Mouse (Mus musculus): ENCODE results near the gene Hoga1.
"Not testable (repeated sequence)": the region's sequence is repeated elsewhere in the genome, so short reads cannot be mapped to it uniquely, and the experiment has no call there.

The Hoga1 gene

DNA sequence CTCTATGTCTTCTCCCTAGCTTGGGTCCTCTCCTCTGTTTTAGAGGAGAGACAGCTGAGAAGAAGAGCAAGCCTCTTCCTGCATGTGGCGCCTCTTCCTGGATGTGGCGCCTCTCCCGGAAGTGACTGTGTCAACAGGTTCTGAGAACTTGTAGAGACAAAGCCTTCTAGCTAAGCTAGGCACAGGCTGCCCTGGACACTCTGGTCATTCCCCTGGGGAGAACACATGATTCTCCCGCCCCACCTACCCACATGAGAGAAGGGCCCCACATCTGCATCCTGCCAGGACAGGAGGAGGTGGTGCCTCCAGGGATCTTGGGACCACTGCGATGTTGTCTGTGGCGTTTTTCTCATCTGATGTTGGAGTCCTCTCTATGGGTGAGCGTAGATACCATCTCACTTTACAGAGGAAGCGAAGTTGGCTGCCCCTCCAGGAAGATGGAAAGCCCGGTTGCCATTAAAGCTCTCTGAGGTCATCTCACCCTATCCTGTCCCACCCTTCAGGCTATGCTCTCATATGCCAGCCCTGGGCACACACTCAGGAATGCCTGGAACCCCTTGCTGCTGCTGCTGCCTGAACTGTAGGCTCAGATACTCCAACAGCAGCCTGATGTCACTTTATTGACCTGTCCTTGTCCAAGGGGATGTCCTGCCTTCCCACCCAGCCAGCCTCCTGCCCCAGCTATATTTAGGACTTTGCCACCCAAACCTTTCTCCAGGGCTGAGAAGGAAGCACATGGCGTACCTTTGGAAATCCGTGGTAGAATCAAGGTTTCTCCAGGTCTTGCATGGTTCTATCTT lies 23.2 kb downstream of the Hoga1 start:
- no peak for DNase-seq (ENCODE audit: extremely low read depth, insufficient read length, low spot score)

DNA sequence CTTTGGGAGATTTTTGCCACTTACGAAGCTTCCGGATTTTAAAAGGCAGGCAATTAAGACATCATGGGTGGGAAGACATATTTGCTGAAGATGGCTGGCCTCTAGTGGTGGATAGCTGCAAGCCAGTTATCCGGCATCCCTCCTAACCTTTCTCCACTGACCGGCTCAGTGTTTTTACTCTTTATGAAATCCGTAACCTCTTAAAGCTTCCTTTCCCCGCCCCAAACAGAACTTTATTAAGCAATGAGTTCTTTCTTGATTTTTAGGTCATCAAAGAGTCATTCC lies 23.8 kb downstream of the Hoga1 start:
- DNase-seq (ENCODE audit: extremely low read depth, insufficient read length, low spot score): no peak

DNA sequence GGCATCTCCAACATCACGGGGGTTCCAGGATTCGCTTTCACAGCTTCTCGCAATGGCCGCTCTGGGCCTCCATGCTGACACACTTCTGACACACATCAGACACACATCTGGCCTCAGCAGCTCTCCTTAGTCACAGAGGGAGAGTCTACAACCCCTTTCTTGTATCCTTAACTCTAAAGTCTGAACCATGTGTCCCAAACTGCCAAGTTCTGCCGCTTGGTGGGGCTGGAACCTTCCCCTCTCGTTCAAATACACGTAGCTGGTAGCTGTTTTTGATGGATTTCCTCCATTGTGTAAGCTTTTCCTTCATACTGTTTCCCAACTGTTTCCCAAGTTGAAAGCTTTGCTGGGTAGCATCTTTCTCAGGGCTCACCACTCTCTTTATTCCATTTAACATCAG lies 25.8 kb downstream of the Hoga1 start:
- no peak for DNase-seq (ENCODE audit: extremely low read depth, insufficient read length, low spot score)

GRCm38 (mm10) chr19:42071886-42072608 lies 26.6 kb downstream of the Hoga1 start:
- no peak for DNase-seq (ENCODE audit: extremely low read depth, insufficient read length, low spot score)

- no peak for DNase-seq (ENCODE audit: extremely low read depth, insufficient read length, low spot score)
Observed at GRCm38 (mm10) chr19:42072802-42073201, 27.4 kb downstream of the Hoga1 start.

DNA sequence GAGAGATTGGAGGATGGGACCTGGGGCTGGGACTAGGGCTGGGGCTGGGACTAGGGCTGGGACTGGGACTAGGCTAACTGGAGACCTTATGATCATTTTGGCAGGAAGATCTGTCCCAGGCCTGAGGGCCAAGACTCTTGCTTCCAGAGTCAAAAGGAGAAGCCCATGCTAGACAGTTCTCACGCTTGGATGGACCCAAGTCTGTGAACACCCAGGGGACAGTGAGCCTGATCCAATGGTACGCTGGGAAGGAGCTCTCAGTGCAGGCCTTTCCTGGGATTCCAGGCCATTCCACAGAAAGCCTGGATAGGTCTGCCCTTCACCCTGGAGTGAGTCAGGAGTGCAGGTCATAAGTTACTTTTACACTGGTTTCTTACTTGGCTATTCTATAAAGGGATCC lies 29.6 kb downstream of the Hoga1 start:
- no peak for DNase-seq (ENCODE audit: extremely low read depth, insufficient read length, low spot score)

- DNase-seq (ENCODE audit: extremely low read depth, insufficient read length, low spot score): no peak
Observed at GRCm38 (mm10) chr19:42075992-42076391, 30.6 kb downstream of the Hoga1 start.

DNA sequence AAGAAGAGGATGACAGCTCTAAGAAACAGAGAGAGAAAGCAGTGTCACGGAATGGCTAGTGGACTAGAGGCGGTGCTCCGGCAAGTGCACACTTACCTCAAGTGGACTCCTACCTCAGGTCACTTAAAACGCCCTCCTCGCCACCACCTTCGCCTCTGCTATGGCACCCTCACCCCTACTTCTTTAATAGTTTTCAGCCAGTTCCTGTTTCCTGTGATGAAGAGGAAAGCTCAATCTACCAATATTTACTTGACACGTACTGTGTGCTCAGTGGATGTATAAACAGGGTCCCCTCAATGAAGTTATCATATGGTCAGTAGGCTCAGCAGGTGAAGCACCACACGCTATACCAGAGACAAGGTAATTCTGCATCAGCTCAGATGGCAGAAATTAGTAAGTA lies 33.2 kb downstream of the Hoga1 start:
- no peak for DNase-seq (ENCODE audit: extremely low read depth, insufficient read length, low spot score)

GRCm38 (mm10) chr19:42079006-42079405 lies 33.6 kb downstream of the Hoga1 start:
- no peak for DNase-seq (ENCODE audit: extremely low read depth, insufficient read length, low spot score)

- DNase-seq (ENCODE audit: extremely low read depth, insufficient read length, low spot score): peak; percentile 70
Observed at GRCm38 (mm10) chr19:42079950-42080349, 34.5 kb downstream of the Hoga1 start.

DNA sequence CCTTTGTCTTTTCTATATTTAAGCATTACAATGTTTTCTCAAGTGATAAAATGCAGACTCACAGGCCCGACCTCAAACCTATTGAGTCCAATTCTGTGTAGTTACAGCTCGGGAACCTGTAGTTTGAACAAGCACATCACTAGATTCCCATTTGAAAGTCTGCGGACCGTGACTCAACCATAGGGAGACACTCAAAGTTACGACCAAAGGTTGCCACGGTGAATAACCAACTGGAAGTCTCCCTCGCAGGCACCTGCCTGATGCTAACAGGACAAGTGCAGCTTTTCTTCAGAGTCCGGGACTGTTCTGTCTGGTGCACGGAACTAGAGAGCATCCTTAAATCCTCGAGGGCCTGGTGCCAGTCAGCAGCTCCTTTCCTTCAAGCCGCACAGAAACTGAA lies 35.1 kb downstream of the Hoga1 start:
- DNase-seq (ENCODE audit: extremely low read depth, insufficient read length, low spot score): no peak

DNA sequence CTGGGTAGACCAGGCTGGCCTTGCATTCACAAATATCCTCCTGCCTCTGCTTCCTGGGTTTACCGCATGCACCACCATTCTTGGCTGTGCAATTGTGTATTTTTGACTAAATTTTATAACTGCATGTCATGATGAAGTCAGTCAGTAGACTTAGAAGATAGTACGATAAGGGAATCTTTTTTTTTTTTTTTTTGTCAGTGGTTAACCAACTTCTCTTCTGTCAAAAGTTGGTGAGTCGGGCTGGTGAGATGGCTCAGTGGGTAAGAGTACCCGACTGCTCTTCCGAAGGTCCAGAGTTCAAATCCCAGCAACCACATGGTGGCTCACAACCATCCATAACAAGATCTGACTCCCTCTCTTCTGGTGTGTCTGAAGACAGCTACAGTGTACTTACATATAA lies 36.2 kb downstream of the Hoga1 start:
- DNase-seq (ENCODE audit: extremely low read depth, insufficient read length, low spot score): not testable (repeated sequence)

GRCm38 (mm10) chr19:42085690-42086089 lies 40.3 kb downstream of the Hoga1 start:
- no peak for DNase-seq (ENCODE audit: extremely low read depth, insufficient read length, low spot score)

GRCm38 (mm10) chr19:42086166-42086565 lies 40.8 kb downstream of the Hoga1 start, which contains the start of gene Morn4:
TSS of gene Morn4 (minus strand) at chr19:42086357.
- peak; percentile 73 for DNase-seq (ENCODE audit: extremely low read depth, insufficient read length, low spot score)

DNA sequence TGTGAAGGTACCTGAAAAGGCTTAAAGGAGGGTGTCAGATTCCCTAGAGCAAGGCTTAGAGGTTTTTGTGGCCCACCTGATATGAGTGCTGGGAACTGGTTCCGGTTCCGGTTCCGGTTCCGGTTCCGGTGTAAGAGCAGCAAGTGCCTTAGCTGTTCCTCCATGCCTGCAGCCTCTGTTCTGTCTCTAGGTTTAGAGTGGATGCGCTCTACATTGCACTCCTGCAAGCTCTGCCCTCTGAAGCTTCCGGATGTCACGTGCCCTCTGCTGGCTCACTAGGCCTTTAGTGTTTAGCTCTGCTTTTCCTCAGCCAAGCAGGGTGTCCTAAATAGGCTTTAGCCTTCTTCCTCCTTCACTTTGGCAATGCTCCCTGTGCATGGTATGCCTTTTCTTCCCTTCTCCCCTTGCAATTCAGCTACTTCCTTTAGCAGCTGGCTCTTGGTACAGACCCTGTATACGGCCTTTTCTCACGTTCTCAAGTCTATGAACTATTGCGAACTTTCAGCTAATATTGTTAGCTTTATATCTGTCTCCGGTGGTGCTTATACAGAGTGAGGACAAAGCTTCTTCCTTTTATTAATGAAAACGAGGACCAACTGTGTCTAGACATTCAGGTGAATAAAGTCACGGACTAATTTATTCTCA lies 43.8 kb downstream of the Hoga1 start:
- DNase-seq (ENCODE audit: extremely low read depth, insufficient read length, low spot score): peak; percentile 54

DNA sequence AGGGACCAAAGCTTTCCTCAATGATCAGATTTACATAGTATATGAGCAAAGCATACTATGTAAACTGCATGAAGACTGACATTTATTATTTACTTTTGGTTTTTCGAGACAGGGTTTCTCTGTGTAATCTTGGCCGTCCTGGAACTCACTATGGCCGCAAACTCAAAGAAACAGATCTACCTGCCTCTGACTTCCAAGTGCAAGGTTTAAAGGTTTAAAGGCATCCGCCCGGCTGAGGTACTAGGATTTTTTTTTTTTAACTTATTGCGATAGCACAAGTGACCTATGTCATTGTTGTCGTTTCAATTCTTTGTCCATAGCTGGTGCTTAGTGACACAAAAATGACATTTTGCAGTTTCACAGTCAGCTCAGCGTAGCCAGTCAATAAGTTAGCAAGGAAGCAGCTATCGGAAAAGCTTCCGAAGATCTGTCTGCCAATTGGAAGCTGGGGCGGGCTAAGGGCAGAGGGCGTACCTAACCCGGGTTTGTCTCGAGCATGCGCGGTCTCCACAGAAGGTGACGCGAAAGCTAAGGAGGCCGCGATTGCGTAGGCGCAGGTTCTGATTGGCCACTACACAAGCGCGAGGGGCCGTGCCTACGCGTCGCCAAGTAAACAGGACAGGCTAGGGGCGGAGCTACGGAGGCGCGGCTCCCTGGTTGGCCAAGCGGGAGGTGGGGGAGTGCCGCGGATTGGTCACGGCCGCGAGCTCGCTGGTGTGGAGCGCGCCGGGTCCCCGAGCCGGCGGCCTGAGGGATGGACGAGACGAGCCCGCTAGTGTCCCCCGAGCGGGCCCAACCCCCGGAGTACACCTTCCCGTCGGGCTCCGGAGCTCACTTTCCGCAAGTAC lies 44.6 kb downstream of the Hoga1 start, which contains the start of gene Pi4k2a:
TSS of gene Pi4k2a (plus strand) at position 723 of the 848 bp plus-strand sequence.
- peak; percentile 99 for DNase-seq (ENCODE audit: extremely low read depth, insufficient read length, low spot score)

- DNase-seq (ENCODE audit: extremely low read depth, insufficient read length, low spot score): peak; percentile 74
Observed at GRCm38 (mm10) chr19:42090637-42091141, 45.3 kb downstream of the Hoga1 start.

- DNase-seq (ENCODE audit: extremely low read depth, insufficient read length, low spot score): no peak
Observed at GRCm38 (mm10) chr19:42099406-42099805, 54.0 kb downstream of the Hoga1 start.

DNA sequence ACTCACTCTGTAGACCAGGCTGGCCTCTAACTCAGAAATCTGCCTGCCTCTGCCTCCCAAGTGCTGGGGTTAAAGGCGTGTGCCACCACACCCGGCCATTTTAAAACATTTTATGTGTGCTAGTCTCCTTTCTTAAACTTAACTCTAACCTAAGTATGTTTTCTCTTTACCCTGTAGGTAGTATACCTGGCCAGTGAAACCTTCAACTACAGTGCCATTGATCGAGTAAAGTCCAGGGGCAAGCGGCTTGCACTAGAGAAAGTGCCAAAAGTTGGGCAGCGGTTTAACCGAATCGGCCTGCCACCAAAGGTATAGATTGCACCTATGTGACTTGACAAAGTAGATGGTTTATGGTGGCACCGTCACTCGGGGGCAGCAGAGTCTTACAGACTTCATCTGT lies 59.3 kb downstream of the Hoga1 start:
- DNase-seq (ENCODE audit: extremely low read depth, insufficient read length, low spot score): no peak

GRCm38 (mm10) chr19:42115783-42116335 lies 70.4 kb downstream of the Hoga1 start:
- DNase-seq (ENCODE audit: extremely low read depth, insufficient read length, low spot score): no peak

Data from 3134 (cell line).